Mouse (Mus musculus) bone marrow, adult 2 months (tissue): ENCODE data around the gene Gm10160. TPM values are rescaled to one million over a fixed set of nuclear protein-coding genes. Genes with fewer than 3 reads are reported as not detected.

Experiments
- H3K27ac ChIP-seq: fragments of 200-500 bp; 2 replicates; pipeline ENCODE4 v1.5.1; 2012; ENCODE audit warnings: low read depth, mild to moderate bottlenecking, control low read depth, inconsistent platforms, low read length; ENCODE audit not compliant: control insufficient read depth, poor library complexity, insufficient read depth
- H3K4me1 ChIP-seq: fragments of 200-500 bp; 2 replicates; pipeline ENCODE4 v1.6.1; 2011; ENCODE audit warnings: low read length; ENCODE audit not compliant: control insufficient read depth, insufficient read depth
- H3K4me3 ChIP-seq: fragments of 200-500 bp; replicated peaks from 2 replicates; pipeline ENCODE3; 2011; ENCODE audit warnings: mild to moderate bottlenecking, low read depth, low read length, control low read depth; ENCODE audit not compliant: control insufficient read depth
- CTCF ChIP-seq: fragments of 200-500 bp; IDR thresholded peaks from 2 replicates; pipeline ENCODE4 v1.5.1; 2011; ENCODE audit warnings: low read length, control low read depth; ENCODE audit not compliant: control insufficient read depth, insufficient read depth
- POLR2A ChIP-seq: fragments of 200-500 bp; IDR thresholded peaks from 2 replicates; pipeline ENCODE4 v1.6.1; 2011; ENCODE audit warnings: low read depth, mild to moderate bottlenecking, control low read depth, low read length, borderline replicate concordance; ENCODE audit not compliant: control insufficient read depth
- WGBS: fragments of 180-500 bp; shearing (Covaris S2); methylation state at CpG from one replicate; pipeline ENCODE4 v1.1.7; 2018; 5-methylcytosine and 5-hydroxymethylcytosine counted together
- polyA plus RNA-seq: library from polyadenylated mRNA; stranded (reverse); fragments of >200 nt; gene quantifications from 2 replicates; pipeline ENCODE4 v1.2.4, GENCODE M21; 2011; ENCODE audit warnings: low replicate concordance; ENCODE audit not compliant: missing spikeins, insufficient read depth, insufficient read length

Gene Gm10160
- polyA plus RNA-seq, 1 experiment = not detected

- Histone ChIP-seq H3K4me3 (peak overlapping the region; percentile 97), H3K27ac (peak overlapping the region; percentile 94), H3K4me1 (no peaks in the 10 kb centered on the region; the same call in 1 of the 2 replicates)
- WGBS = 18% methylated on average over 17 of the region's 17 CpGs
- no peak for TF ChIP-seq POLR2A
- TF ChIP-seq CTCF = no peak
Observed at GRCm38 (mm10) chr7:81827806-81828667, 27.6 kb downstream of the Gm10160 start.

- Histone ChIP-seq H3K4me1 (no peaks in the 10 kb centered on the region; the same call in 1 of the 2 replicates), H3K27ac (no peak overlapping the region), H3K4me3 (no peak overlapping the region)
- TF ChIP-seq POLR2A (no peak), CTCF (no peak)
- WGBS = 84% methylated on average over 3 of the region's 3 CpGs
Observed at GRCm38 (mm10) chr7:81825381-81825780, 30.2 kb downstream of the Gm10160 start.

- Histone ChIP-seq H3K4me1 (no peaks in the 10 kb centered on the region; the same call in 1 of the 2 replicates), H3K27ac (no peak overlapping the region), H3K4me3 (no peak overlapping the region)
- WGBS = 51% methylated on average over 3 of the region's 3 CpGs
- TF ChIP-seq CTCF (no peak), POLR2A (no peak)
Observed at GRCm38 (mm10) chr7:81824906-81825305, 30.7 kb downstream of the Gm10160 start.

- WGBS = 79% methylated on average over 5 of the region's 5 CpGs
- Histone ChIP-seq H3K4me3 (no peak overlapping the region), H3K27ac (no peak overlapping the region), H3K4me1 (no peaks in the 10 kb centered on the region)
- no peak for TF ChIP-seq POLR2A
- TF ChIP-seq CTCF = no peak
Observed at GRCm38 (mm10) chr7:81806067-81806466, 49.5 kb downstream of the Gm10160 start.

Other genes starting within 250 kb of the Gm10160 start
- gene Homer2, start 148.3 kb downstream of the Gm10160 start, polyA plus RNA-seq = 0.43 and 2.1 TPM in 2 replicates
- 13.7 and 20.9 TPM in 2 replicates for gene Ramac, start 92.9 kb downstream of the Gm10160 start, polyA plus RNA-seq
- gene 3110040N11Rik, start 66.3 kb downstream of the Gm10160 start, polyA plus RNA-seq = 12.1 and 13.9 TPM in 2 replicates
- gene Btbd1, start 26.4 kb downstream of the Gm10160 start, polyA plus RNA-seq = 20.6 and 37.0 TPM in 2 replicates
- gene Tm6sf1, start 3.2 kb upstream of the Gm10160 start, polyA plus RNA-seq = 13.0 and 46.2 TPM in 2 replicates
- gene Hdgfl3, start 78.7 kb upstream of the Gm10160 start, polyA plus RNA-seq = 1.1 and 1.4 TPM in 2 replicates
- not detected in 2 replicates for gene Bnc1, start 136.5 kb upstream of the Gm10160 start, polyA plus RNA-seq